Mouse (Mus musculus) urinary bladder, adult 18-20 months (tissue): ENCODE measurements around the gene Crym.

Experiments used
- DNase-seq, 2 experiments: peaks; one replicate each; pipeline ENCODE4 v3.0.0; 2022; ENCODE audit warnings: low spot score in 2 of 2, mixed read lengths in 2 of 2

Gene Crym

GRCm38 (mm10) chr7:120163581-120164251 lies 38.2 kb downstream of the Crym start:
- no peak for DNase-seq

- no peak for DNase-seq
These were observed 43.7 kb downstream of the Crym start for GRCm38 (mm10) chr7:120158121-120158613.

GRCm38 (mm10) chr7:120157575-120158061 lies 44.3 kb downstream of the Crym start:
- no peak for DNase-seq

- DNase-seq = no peak
These were observed 45.0 kb downstream of the Crym start for GRCm38 (mm10) chr7:120156841-120157409.

- no peak for DNase-seq
These were observed 51.0 kb downstream of the Crym start for GRCm38 (mm10) chr7:120150898-120151297.

GRCm38 (mm10) chr7:120150257-120150656 lies 51.7 kb downstream of the Crym start:
- no peak for DNase-seq

- no peak for DNase-seq
These were observed 56.7 kb downstream of the Crym start, which contains the start of gene Zp2 for GRCm38 (mm10) chr7:120145191-120145590. Gene Zp2 (minus strand): TSS chr7:120145291.

- no peak for DNase-seq
These were observed 59.2 kb downstream of the Crym start for GRCm38 (mm10) chr7:120142743-120143142.
